Mouse (Mus musculus) liver, adult 2 months (tissue): ENCODE measurements around the gene Mthfd1.

Experiments
- CTCF ChIP-seq: fragments of 200-500 bp; IDR thresholded peaks from 2 replicates; pipeline ENCODE4 v1.5.1; 2011; ENCODE audit warnings: low read depth, low read length, control low read depth
- POLR2A ChIP-seq: fragments of 200-500 bp; IDR thresholded peaks from 2 replicates; pipeline ENCODE4 v1.6.1; 2011; ENCODE audit warnings: low read length, control low read depth; ENCODE audit not compliant: insufficient read depth; ENCODE audit errors: extremely low read depth

DNA sequence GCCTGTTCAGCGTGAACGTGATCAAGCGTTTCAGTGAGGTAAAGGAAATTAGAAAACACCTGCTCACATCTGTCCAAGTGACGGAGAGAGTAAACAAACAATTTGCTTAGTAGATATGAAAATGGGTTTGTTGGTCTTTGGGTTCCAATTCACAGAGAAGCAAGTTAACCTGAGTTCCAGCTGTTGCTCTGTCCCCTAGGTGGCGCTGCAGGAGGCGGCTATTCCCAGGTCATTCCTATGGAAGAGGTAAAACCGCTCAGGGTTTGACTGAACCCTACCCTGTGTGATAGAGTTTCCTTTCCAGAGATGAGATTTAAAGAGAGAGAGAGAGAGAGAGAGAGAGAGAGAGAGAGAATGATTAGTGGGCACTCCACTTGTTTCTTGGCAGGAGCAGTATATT, 38.1 kb downstream of the Mthfd1 start:
- TF ChIP-seq CTCF (peak; percentile 88), POLR2A (no peak)
